Mouse (Mus musculus) limb, embryonic 13.5 days (tissue): ENCODE results near the gene Cox8a. TPM values are rescaled to one million over a fixed set of nuclear protein-coding genes. Genes with fewer than 3 reads are reported as not detected.
A peak's percentile ranks its signal among the peaks of the same experiment; 100 is the strongest.

Experiments used
- ATAC-seq: fragments of 200-750 bp; cut with Nextera tagmentation; 2 replicates; pipeline ENCODE4 v1.8.0; 2017; ENCODE audit warnings: low read depth, moderate number of reproducible peaks, moderate TSS enrichment; ENCODE audit not compliant: low FRiP score
- H3K27ac ChIP-seq: fragments of 300-500 bp; sonication (generic); 2 replicates; pipeline ENCODE4 v1.5.1; 2015; ENCODE audit warnings: inconsistent platforms, mild to moderate bottlenecking, moderate library complexity
- H3K27me3 ChIP-seq: fragments of 300-500 bp; sonication (generic); 2 replicates; pipeline ENCODE4 v1.6.1; 2015; ENCODE audit warnings: mild to moderate bottlenecking, inconsistent platforms
- H3K36me3 ChIP-seq: fragments of 300-500 bp; sonication (generic); 2 replicates; pipeline ENCODE4 v1.6.1; 2015; ENCODE audit warnings: inconsistent platforms, mild to moderate bottlenecking, moderate library complexity
- H3K4me1 ChIP-seq: fragments of 300-500 bp; sonication (generic); 2 replicates; pipeline ENCODE4 v1.6.1; 2015; ENCODE audit warnings: inconsistent platforms
- H3K4me2 ChIP-seq: fragments of 300-500 bp; sonication (generic); replicated peaks from 2 replicates; pipeline ENCODE4 v1.6.1; 2015; ENCODE audit warnings: inconsistent platforms, mild to moderate bottlenecking, moderate library complexity
- H3K4me3 ChIP-seq: fragments of 300-500 bp; sonication (generic); 2 replicates; pipeline ENCODE4 v1.5.1; 2015; ENCODE audit warnings: moderate library complexity, mild to moderate bottlenecking, inconsistent platforms
- H3K9ac ChIP-seq: fragments of 300-500 bp; sonication (generic); 2 replicates; pipeline ENCODE4 v1.6.1; 2015; ENCODE audit warnings: mild to moderate bottlenecking, inconsistent platforms
- H3K9me3 ChIP-seq: fragments of 300-500 bp; sonication (generic); 2 replicates; pipeline ENCODE4 v1.6.1; 2016; ENCODE audit warnings: inconsistent platforms
- WGBS: fragments of 180-500 bp; shearing (Covaris S2); methylation state at CpG from one replicate; pipeline ENCODE4 v1.1.7; 2015; 5-methylcytosine and 5-hydroxymethylcytosine counted together
- polyA plus RNA-seq: library from polyadenylated mRNA; unstranded; fragments of >200 nt; fragmentation: Nextera tagmentation; extraction: Ambion mirVana; gene quantifications from 2 replicates; pipeline ENCODE4 v1.2.1, GENCODE M21; 2015

The Cox8a gene
- polyA plus RNA-seq, 1 experiment from 2014 or later = 734 TPM

GRCm38 (mm10) chr19:7217926-7218267 lies 481 bp upstream of the Cox8a start:
- no peaks in the 10 kb centered on the region for H3K9me3 ChIP-seq
- peaks cover 28% of the 10 kb centered on the region for H3K4me1 ChIP-seq
- peaks cover 33% of the 10 kb centered on the region for H3K36me3 ChIP-seq
- H3K4me2 ChIP-seq = peak overlapping the region; percentile 83
- ATAC-seq = peak; percentile 24; the same call in 1 of the 2 replicates
- no peaks in the 10 kb centered on the region for H3K27me3 ChIP-seq
- H3K4me3 ChIP-seq = peak overlapping the region; percentile 80
- peak overlapping the region; percentile 55; the same call in 1 of the 2 replicates for H3K9ac ChIP-seq
- 11% methylated on average over 6 of the region's 6 CpGs for WGBS
- no peak overlapping the region for H3K27ac ChIP-seq

- Histone ChIP-seq H3K27ac (no peak overlapping the region), H3K9ac (0 out of 2 replicates have a peak overlapping the region, but pooled peaks have one; percentile 25), H3K4me2 (no peak overlapping the region), H3K36me3 (peaks cover 47% of the 10 kb centered on the region), H3K27me3 (no peaks in the 10 kb centered on the region), H3K4me3 (no peak overlapping the region), H3K4me1 (peaks cover 28% of the 10 kb centered on the region), H3K9me3 (no peaks in the 10 kb centered on the region)
- 91% methylated on average over 5 of the region's 5 CpGs for WGBS
- no peak for ATAC-seq
Measured at GRCm38 (mm10) chr19:7214484-7214883, 2.9 kb downstream of the Cox8a start.

- Histone ChIP-seq H3K9ac (no peak overlapping the region), H3K27me3 (no peaks in the 10 kb centered on the region), H3K9me3 (no peaks in the 10 kb centered on the region), H3K4me1 (peaks cover 24% of the 10 kb centered on the region), H3K4me3 (no peak overlapping the region), H3K4me2 (no peak overlapping the region), H3K27ac (no peak overlapping the region), H3K36me3 (peaks cover 47% of the 10 kb centered on the region)
- WGBS = 94% methylated on average over 3 of the region's 3 CpGs
- no peak for ATAC-seq
Measured at GRCm38 (mm10) chr19:7213010-7213409, 4.4 kb downstream of the Cox8a start.

- Histone ChIP-seq H3K9ac (no peak overlapping the region), H3K4me1 (peaks cover 22% of the 10 kb centered on the region), H3K36me3 (peaks cover 47% of the 10 kb centered on the region), H3K9me3 (no peaks in the 10 kb centered on the region), H3K4me3 (no peak overlapping the region), H3K27me3 (no peaks in the 10 kb centered on the region), H3K27ac (no peak overlapping the region), H3K4me2 (no peak overlapping the region)
- WGBS = 69% methylated on average over 1 of the region's 1 CpGs
- ATAC-seq = no peak
Measured at GRCm38 (mm10) chr19:7212216-7212615, 5.2 kb downstream of the Cox8a start.

GRCm38 (mm10) chr19:7209907-7210646 lies 7.3 kb downstream of the Cox8a start:
- Histone ChIP-seq H3K27me3 (no peaks in the 10 kb centered on the region), H3K27ac (no peak overlapping the region), H3K9me3 (no peaks in the 10 kb centered on the region), H3K4me3 (no peak overlapping the region), H3K36me3 (peaks cover 36% of the 10 kb centered on the region), H3K4me1 (peaks cover 16% of the 10 kb centered on the region), H3K4me2 (no peak overlapping the region), H3K9ac (no peak overlapping the region)
- WGBS = 93% methylated on average over 7 of the region's 7 CpGs
- ATAC-seq = no peak

- under 1% methylated on average over 68 of the region's 79 CpGs for WGBS
- Histone ChIP-seq H3K27ac (peak within 1 kb of the TSS; percentile 95), H3K9ac (peak within 1 kb of the TSS; percentile 85), H3K4me1 (peaks cover 27% of the 10 kb centered on the region), H3K36me3 (peaks cover 34% of the 10 kb centered on the region), H3K4me2 (peak within 1 kb of the TSS; percentile 88), H3K4me3 (peak within 1 kb of the TSS; percentile 87), H3K27me3 (no peaks in the 10 kb centered on the region), H3K9me3 (no peaks in the 10 kb centered on the region)
- peak; percentile 96 for ATAC-seq
Measured at GRCm38 (mm10) chr19:7205753-7206736, 11.4 kb downstream of the Cox8a start, which contains the start of gene Otub1. Otub1 (minus strand) TSS chr19:7206316.

- Histone ChIP-seq H3K4me3 (peak overlapping the region; percentile 87), H3K27me3 (no peaks in the 10 kb centered on the region), H3K9me3 (no peaks in the 10 kb centered on the region), H3K36me3 (peaks cover 37% of the 10 kb centered on the region), H3K4me2 (peak overlapping the region; percentile 88), H3K4me1 (peaks cover 27% of the 10 kb centered on the region), H3K27ac (peak overlapping the region; percentile 95), H3K9ac (peak overlapping the region; percentile 85)
- WGBS = 27% methylated on average over 7 of the region's 7 CpGs
- peak; percentile 6; the same call in 1 of the 2 replicates for ATAC-seq
Measured at GRCm38 (mm10) chr19:7205326-7205725, 12.1 kb downstream of the Cox8a start.

- Histone ChIP-seq H3K4me2 (peak overlapping the region; percentile 88), H3K9me3 (no peaks in the 10 kb centered on the region), H3K4me1 (peaks cover 27% of the 10 kb centered on the region), H3K36me3 (peaks cover 42% of the 10 kb centered on the region), H3K9ac (peak overlapping the region; percentile 85), H3K4me3 (peak overlapping the region; percentile 87), H3K27ac (no peak overlapping the region), H3K27me3 (no peaks in the 10 kb centered on the region)
- ATAC-seq = no peak
- WGBS = 70% methylated on average over 2 of the region's 2 CpGs
Measured at GRCm38 (mm10) chr19:7204898-7205297, 12.5 kb downstream of the Cox8a start.

GRCm38 (mm10) chr19:7200427-7200826 lies 17.0 kb downstream of the Cox8a start:
- no peak for ATAC-seq
- Histone ChIP-seq H3K27me3 (0 out of 2 replicates have a peak, but pooled peaks cover 2% of the 10 kb centered on the region), H3K9ac (no peak overlapping the region), H3K9me3 (no peaks in the 10 kb centered on the region), H3K4me2 (no peak overlapping the region), H3K4me1 (peaks cover 47% of the 10 kb centered on the region), H3K36me3 (peaks cover 71% of the 10 kb centered on the region), H3K4me3 (no peak overlapping the region), H3K27ac (no peak overlapping the region)
- 52% methylated on average over 1 of the region's 1 CpGs for WGBS

GRCm38 (mm10) chr19:7199089-7199488 lies 18.3 kb downstream of the Cox8a start:
- Histone ChIP-seq H3K27me3 (0 out of 2 replicates have a peak, but pooled peaks cover 2% of the 10 kb centered on the region), H3K4me2 (no peak overlapping the region), H3K36me3 (peaks cover 68% of the 10 kb centered on the region), H3K4me3 (no peak overlapping the region), H3K9ac (no peak overlapping the region), H3K27ac (no peak overlapping the region), H3K9me3 (no peaks in the 10 kb centered on the region), H3K4me1 (peaks cover 37% of the 10 kb centered on the region)
- no peak for ATAC-seq
- WGBS = 96% methylated on average over 13 of the region's 13 CpGs

GRCm38 (mm10) chr19:7197445-7197844 lies 20.0 kb downstream of the Cox8a start:
- Histone ChIP-seq H3K27me3 (peaks cover 2% of the 10 kb centered on the region; the same call in 1 of the 2 replicates), H3K9me3 (no peaks in the 10 kb centered on the region), H3K36me3 (peaks cover 52% of the 10 kb centered on the region), H3K27ac (0 out of 2 replicates have a peak overlapping the region, but pooled peaks have one; percentile 10), H3K4me2 (no peak overlapping the region), H3K4me3 (no peak overlapping the region), H3K9ac (0 out of 2 replicates have a peak overlapping the region, but pooled peaks have one; percentile 13), H3K4me1 (peaks cover 31% of the 10 kb centered on the region)
- ATAC-seq = peak; percentile 10
- 83% methylated on average over 9 of the region's 9 CpGs for WGBS
